Mouse (Mus musculus): Measurements from ENCODE around the gene Map7. TPM values are rescaled to one million over a fixed set of nuclear protein-coding genes. Genes with fewer than 3 reads are reported as not detected.

Gene Map7
- total RNA-seq (2022), result 10 to 100 TPM; 15.5 to 35.4 (median 22.3) TPM

DNA sequence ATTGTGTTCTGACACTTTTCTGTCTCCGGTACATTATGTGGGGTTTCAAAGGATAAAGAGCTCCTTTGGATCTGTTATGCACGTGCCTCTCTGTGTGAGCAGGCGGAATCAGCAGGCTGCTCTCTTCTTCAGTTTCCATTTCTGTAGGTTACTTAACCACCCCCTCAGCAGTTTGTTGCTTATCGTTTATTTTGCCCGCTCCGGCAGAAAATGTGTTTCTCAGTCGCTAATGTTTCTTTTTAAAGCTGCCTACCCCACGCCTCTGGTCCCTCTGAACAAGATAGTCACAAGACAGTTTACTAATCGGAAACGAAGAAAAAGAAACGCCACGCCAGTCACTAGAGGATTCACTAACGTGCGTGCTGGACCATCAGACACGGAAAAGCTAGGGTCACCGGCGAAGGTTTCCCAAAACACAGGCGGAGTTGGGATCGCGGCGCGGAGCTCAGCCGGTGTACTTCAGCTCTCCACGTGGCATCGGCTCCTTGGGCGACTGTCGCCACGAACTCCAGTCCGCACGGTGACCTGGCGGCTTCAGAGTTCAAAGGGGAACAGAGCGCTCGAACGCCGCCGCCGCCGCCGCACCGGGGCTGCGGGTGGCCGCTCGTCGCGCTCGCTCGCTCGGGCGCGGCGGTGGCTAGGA is at the start of gene Map7:
TSS of gene Map7 (plus strand) at position 342 of the 643 bp plus-strand sequence.
- no peak for DNase-seq

DNA sequence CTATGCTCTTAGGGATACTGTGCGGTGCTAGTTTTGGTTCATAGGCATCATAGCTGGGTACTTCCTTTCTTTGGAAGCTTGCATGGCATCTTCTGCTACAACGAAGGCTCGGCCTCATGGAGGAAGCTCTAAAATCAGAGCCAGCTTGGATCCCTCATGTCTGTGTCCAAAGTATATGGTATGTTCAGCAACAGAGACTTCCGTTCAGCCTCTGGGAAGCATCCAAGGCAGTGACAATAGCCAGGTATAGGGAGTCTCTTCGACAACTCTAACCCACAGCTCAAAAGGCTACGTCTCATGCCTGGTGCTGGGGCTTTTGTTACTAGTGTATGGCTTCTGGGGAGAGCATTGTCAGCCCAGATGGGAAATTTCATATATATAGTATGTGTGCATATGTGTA is 46.8 kb upstream of the Map7 start:
- DNase-seq, result no peak

GRCm38 (mm10) chr10:20104271-20104931 is 43.9 kb upstream of the Map7 start:
- peak; percentile 85 for DNase-seq

GRCm38 (mm10) chr10:20105575-20105974 is 42.7 kb upstream of the Map7 start:
- DNase-seq, result no peak

GRCm38 (mm10) chr10:20107031-20107430 is 41.2 kb upstream of the Map7 start:
- DNase-seq, result no peak

DNA sequence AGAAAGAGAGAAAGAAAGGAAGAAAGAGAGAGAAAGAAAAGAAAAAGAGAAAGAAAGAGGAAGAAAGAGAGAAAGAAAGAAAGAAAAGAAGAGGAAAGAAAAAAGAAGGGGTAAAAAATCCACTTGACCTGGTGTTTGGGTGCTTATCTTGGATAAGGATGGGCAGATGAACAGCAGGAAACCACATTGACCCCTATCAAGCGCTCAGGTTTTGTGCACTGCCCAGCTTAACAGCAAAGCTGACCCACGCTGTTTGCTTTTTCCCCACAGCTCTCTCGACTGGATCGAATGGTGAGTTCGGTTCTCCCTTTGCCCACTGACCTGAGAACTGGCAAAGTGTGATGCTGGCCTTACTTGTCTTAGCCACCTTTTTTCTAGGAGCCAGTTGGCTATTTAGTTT is 36.8 kb upstream of the Map7 start:
- DNase-seq, result no peak

DNA sequence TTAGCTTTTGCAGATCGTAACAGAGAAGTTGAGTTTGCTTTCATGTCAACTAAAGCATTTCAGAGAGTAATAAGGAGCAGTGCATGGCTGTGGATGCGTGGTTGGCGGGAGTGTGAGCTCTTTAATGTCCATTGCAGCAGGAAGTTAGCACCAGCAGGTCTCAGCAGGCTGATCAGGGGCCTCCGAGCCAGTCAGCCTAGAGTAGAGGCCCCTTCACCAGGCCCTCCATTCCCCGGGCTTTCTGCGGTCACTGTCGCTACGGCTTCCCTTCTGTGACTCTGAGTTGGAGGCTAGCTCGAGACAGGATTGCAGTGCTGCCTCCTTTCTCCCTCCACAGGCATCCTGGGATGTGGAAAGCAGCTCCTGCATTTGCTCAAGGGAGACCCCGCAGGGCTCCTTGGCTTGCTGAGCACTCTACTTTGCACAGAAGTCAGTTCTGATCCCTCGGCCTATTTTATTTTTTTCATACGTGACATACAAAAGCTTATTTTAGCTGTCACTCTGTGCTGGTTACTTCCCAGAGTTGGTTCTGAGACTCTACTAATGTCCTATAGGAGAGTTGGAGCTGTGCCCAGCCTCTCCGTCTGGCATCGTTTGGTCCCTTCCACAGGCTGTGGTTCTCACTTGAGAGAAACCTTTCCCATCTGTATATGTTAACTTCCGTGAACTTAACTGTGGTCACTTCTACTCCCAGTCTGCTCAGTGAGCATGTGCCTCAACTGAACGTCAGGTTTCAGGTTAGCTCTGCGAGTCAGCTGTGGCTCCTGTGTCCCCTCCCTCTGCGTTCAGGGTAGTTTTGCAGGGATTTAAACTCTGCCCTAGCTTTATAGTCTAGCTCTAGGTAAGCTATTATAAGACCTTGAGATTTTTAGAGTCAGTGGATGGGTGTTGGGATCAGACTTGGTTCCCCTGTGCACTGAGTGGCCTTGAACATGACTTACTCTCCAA is 36.0 kb upstream of the Map7 start:
- DNase-seq, result no peak

DNA sequence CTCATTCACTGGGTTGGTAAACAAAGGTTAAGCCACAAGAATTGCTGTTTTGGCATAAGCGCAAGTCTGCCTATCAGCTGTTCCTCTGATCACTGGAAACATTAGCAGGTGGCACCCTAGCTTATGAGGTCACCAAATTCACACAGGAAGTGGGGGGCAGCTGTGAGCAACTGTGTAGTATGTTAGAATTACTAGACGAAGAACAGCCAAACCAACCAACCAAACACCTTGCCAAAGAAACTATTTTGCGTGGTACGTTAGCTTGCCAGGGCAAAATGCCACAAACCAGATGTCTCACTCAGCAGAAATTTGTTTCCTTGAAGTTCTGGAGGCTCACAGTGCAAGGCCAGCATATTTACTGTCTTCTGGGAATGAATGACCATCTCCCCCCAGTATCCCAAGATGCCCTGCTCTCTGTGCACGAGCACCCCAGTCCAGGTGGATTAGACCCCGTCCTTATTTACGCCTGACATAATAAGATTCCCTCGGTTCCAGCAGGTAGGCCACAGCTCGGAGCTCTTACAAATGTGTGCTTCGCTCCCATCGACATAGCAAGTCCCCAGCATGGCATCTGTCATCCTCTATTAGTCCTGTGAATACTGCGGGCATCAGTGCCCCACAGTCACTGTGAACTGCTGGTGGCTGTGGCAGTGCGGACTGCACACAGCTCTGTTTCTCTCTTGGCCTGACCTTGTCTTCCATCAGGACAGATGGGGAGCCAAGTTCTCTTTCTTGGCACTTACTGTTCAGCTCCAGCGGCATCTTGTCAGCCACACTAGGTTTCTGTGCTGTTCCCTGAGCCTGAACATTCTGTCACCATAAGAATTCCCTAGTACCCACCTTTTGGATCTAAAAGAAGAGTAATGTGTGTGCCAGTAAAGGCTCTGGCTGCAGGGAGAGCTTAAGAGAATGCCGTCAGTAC is 28.5 kb upstream of the Map7 start:
- peak; percentile 36 for DNase-seq

DNA sequence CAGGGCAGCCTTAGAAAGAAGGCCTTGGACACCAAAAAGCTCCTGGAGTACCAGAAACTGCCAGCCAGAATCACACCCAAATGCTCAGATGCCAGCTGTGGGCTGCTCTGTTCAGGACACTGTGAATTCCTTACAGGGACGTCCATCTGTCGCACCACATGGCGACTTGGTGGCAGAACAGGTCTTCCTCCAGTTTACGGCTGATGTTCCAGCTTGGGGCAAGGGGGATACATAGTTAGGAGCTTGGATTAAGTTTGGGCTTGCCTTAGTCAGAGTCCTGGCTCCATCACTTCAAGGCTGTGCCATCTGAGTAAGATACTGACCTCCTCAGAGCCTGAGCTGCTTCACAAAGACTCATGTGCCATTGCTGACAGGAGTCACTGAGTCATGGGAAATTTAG is 26.3 kb upstream of the Map7 start:
- peak; percentile 38 for DNase-seq

GRCm38 (mm10) chr10:20123401-20123800 is 24.9 kb upstream of the Map7 start:
- DNase-seq, result peak; percentile 34

DNA sequence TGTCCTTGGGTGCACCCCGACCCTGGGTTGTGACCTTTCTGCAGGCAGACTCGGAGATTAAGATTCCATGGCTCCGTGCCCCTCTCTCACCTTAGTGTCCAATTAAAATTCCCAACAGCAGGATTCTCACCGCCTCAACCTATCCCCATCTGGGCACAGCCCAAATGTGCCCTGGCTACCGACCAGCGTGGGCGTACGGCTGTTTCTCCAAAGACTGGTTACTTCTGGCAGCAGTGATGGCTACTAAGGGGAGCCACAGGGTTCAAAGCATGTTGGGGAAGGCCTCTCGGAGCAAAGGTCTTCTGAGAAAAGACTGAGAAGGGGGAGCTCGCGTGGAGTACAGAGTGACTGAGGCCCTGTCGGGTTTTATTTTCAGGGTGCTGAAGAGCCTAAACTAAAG is 23.7 kb upstream of the Map7 start:
- no peak for DNase-seq

GRCm38 (mm10) chr10:20125226-20125625 is 23.0 kb upstream of the Map7 start:
- DNase-seq, result peak; percentile 33

- DNase-seq, result no peak
Observed at GRCm38 (mm10) chr10:20132933-20133652, 15.2 kb upstream of the Map7 start.

- DNase-seq, result no peak
Observed at GRCm38 (mm10) chr10:20135350-20136058, 12.8 kb upstream of the Map7 start.

DNA sequence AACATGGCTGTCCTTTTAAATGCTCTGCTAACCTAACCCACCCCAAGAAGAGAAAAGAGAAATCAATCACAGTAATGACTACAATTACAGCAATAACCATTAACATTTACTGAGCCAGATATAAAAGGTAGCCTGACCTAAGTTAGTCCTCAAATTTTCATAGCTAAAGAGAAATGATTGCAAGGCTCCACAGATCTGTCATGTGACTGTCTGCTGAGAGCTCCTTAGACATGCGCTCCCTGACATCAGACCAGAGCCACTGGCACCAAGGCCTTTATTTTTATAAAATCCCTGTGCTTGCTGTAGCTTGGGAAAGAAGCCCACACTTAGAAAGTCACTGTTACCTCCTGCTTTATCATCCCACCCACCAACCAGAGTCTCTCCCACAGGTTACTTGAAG is 11.8 kb upstream of the Map7 start:
- no peak for DNase-seq

DNA sequence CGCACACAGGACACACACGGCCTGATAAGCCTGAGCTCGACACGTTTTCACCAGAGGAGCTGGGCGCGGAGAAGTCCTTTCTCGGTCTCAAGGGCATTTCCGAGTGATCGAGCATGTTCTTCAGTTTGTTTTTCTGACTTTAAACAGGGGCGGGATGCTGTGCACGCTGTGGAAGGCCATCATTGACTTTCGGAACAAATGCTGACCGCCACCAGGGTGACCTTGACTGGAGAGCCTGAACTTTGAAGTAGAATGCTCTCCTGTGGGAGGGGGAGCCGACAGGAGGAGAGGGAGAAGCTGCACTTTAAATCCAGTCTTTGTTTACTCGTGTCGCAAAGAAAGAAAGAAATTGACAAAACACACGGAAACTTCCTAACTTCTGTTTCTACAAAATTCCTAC is 6.9 kb upstream of the Map7 start:
- DNase-seq, result peak; percentile 47

DNA sequence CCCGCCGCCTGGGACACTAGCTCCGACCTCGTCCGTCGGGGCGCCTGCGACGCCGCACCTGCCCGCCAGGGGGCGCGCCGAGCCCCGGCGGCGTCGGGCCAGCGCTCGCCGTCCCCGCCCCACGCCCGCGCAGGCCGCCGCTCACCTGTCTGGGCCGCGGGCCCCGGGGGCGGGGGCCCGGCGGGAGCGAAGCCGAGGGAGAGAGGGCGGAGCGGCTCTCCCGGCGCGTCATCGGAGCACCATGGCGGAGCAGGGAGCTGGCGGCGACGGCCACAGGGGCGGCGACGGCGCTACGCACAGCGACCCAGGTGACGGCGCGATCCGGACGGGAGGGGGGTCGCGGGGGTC is 476 bp downstream of the Map7 start:
- DNase-seq, result no peak

GRCm38 (mm10) chr10:20149121-20149834 is 1.0 kb downstream of the Map7 start:
- DNase-seq, result no peak

DNA sequence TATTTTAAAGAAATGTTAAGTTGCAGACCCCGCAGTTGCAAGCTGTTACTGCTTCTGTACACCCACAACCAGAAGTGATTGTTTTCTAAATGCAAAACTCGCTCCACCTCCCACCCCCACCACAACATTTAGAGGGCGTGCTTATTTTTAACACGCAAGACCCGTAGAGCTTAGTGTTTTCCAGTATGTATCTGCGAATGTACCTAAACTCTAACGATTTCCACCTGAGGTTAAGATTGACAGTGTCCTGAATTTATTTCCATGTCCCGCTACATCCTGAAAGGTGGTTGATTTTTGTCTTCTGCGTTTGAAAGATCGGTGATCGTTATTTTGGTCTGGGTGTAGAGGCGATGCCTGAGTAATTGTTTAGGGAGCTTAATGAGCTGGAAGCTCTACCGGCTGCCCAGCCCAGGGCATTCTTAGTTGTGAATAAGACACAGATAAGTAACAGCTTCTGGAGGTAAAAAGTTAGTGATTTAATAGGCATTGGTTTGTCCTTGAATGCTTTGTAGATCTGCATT is 1.6 kb downstream of the Map7 start:
- no peak for DNase-seq

GRCm38 (mm10) chr10:20152131-20152530 is 3.9 kb downstream of the Map7 start:
- DNase-seq, result no peak

Measured in adrenal gland, adult 8-10 months (tissue).